Mouse (Mus musculus): ENCODE data around the gene Vmn1r123. TPM values are rescaled to one million over a fixed set of nuclear protein-coding genes. Genes with fewer than 3 reads are reported as not detected.
"Not testable (repeated sequence)": the region's sequence is repeated elsewhere in the genome, so short reads cannot be mapped to it uniquely, and the experiment has no call there.

Gene Vmn1r123
- not detected in 2 replicates for polyA plus RNA-seq (2015; fragmentation: Nextera tagmentation; extraction: Ambion mirVana)

DNA sequence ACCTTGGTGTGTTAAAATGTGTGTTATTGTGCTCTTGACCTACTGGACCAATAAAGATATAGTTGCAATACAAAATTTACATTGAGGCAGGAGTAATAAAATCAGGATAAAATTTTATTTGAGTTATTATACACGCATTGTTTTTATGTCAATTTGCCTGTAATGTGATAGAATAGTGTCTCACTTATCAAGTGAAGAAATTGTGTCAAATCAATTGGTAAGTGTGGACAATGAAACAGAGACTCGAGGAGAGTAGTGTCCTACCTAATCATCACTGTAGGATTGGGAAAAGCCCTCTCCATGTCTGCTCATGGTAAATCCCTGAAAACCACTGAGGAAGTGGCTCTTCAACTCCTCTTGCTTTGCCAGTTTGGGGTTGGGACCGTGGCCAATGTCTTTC lies at the start of gene Vmn1r123:
TSS of gene Vmn1r123 (plus strand) at position 301 of the 400 bp plus-strand sequence.
- not testable (repeated sequence) for ATAC-seq (ENCODE audit: insufficient number of reproducible peaks, low FRiP score, low TSS enrichment, low read depth); H3K27me3 ChIP-seq; H3K9ac ChIP-seq; H3K27ac ChIP-seq (replicated peaks); H3K4me3 ChIP-seq (replicated peaks); H3K4me1 ChIP-seq; H3K9me3 ChIP-seq (replicated peaks); H3K36me3 ChIP-seq; H3K4me2 ChIP-seq (replicated peaks)
- 40% methylated on average over 1 of the region's 3 CpGs for WGBS

DNA sequence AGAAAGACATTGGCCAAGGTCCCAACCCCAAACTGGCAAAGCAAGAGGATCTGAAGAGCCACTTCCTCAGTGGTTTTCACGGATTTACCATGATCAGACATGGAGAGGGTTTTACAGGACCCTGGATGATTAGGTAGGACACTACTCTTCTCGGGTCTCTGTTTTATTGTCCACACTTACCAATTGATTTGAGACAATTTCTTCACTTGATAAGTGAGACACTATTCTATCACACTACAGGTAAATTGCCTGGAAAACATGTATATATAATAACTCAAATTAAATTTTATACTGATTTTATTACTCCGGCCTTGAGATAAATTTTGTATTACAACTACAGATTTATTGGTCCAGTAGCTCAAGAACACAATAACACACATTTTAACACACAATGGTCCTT lies 28.0 kb upstream of the Vmn1r123 start, which contains the start of gene Vmn1r122:
TSS of gene Vmn1r122 (minus strand) at position 101 of the 400 bp plus-strand sequence.
- H3K9me3 ChIP-seq (replicated peaks); H3K36me3 ChIP-seq; H3K27ac ChIP-seq (replicated peaks); ATAC-seq (ENCODE audit: insufficient number of reproducible peaks, low FRiP score, low TSS enrichment, low read depth); H3K9ac ChIP-seq; H3K4me2 ChIP-seq (replicated peaks); H3K4me3 ChIP-seq (replicated peaks); H3K27me3 ChIP-seq; H3K4me1 ChIP-seq: not testable (repeated sequence)
- 48% methylated on average over 3 of the region's 3 CpGs for WGBS

DNA sequence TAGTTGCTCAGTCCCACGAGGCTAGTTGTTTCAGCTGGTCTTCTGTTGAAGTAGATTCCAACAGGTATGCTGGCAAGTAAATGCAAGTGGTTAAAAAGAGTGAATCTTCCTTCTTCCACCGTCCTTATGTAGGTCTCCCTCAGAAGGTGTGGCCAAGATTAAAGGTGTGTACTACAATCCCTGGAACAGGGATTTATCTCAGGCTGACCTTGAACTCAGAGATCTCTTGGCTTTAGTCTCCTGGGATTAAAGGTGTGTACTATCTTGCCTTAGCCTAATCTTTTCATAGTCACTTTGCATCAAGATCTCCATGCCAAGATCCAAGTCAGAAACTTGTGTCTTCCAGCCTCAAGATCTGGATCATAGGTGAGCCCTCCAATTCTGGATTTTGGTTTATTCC lies 28.3 kb downstream of the Vmn1r123 start, which contains the start of gene Gm5157:
TSS of gene Gm5157 (minus strand) at position 101 of the 400 bp plus-strand sequence.
- 20% methylated on average over 1 of the region's 2 CpGs for WGBS
- ATAC-seq (ENCODE audit: insufficient number of reproducible peaks, low FRiP score, low TSS enrichment, low read depth); H3K9me3 ChIP-seq (replicated peaks); H3K27ac ChIP-seq (replicated peaks); H3K4me1 ChIP-seq; H3K4me3 ChIP-seq (replicated peaks); H3K4me2 ChIP-seq (replicated peaks); H3K36me3 ChIP-seq; H3K9ac ChIP-seq; H3K27me3 ChIP-seq: not testable (repeated sequence)

Other genes with a start within 250 kb of the Vmn1r123 start
- gene Vmn1r118, start 249.8 kb upstream of the Vmn1r123 start, polyA plus RNA-seq (2015; fragmentation: Nextera tagmentation; extraction: Ambion mirVana): not detected in 2 replicates
- gene Vmn1r119, start 149.7 kb upstream of the Vmn1r123 start, polyA plus RNA-seq (2015; fragmentation: Nextera tagmentation; extraction: Ambion mirVana): not detected in 2 replicates
- gene Vmn1r120, start 108.4 kb upstream of the Vmn1r123 start, polyA plus RNA-seq (2015; fragmentation: Nextera tagmentation; extraction: Ambion mirVana): not detected in 2 replicates
- not detected in 2 replicates for gene Vmn1r121, start 63.7 kb upstream of the Vmn1r123 start, polyA plus RNA-seq (2015; fragmentation: Nextera tagmentation; extraction: Ambion mirVana)
- gene Vmn1r122, start 28.1 kb upstream of the Vmn1r123 start, polyA plus RNA-seq (2015; fragmentation: Nextera tagmentation; extraction: Ambion mirVana): not detected in 2 replicates
- not detected in 2 replicates for gene Gm5157, start 28.2 kb downstream of the Vmn1r123 start, polyA plus RNA-seq (2015; fragmentation: Nextera tagmentation; extraction: Ambion mirVana)
- not detected in 2 replicates for gene Vmn1r124, start 98.4 kb downstream of the Vmn1r123 start, polyA plus RNA-seq (2015; fragmentation: Nextera tagmentation; extraction: Ambion mirVana)
- not detected in 2 replicates for gene Vmn1r125, start 110.0 kb downstream of the Vmn1r123 start, polyA plus RNA-seq (2015; fragmentation: Nextera tagmentation; extraction: Ambion mirVana)
- not detected in 2 replicates for gene Vmn1r126, start 139.3 kb downstream of the Vmn1r123 start, polyA plus RNA-seq (2015; fragmentation: Nextera tagmentation; extraction: Ambion mirVana)
- not detected in 2 replicates for gene Vmn1r127, start 157.7 kb downstream of the Vmn1r123 start, polyA plus RNA-seq (2015; fragmentation: Nextera tagmentation; extraction: Ambion mirVana)
- not detected in 2 replicates for gene Vmn1r128, start 187.2 kb downstream of the Vmn1r123 start, polyA plus RNA-seq (2015; fragmentation: Nextera tagmentation; extraction: Ambion mirVana)
- gene Vmn1r129, start 199.1 kb downstream of the Vmn1r123 start, polyA plus RNA-seq (2015; fragmentation: Nextera tagmentation; extraction: Ambion mirVana): not detected in 2 replicates